Mouse (Mus musculus): Measurements from ENCODE around the gene P4hb. TPM values are rescaled to one million over a fixed set of nuclear protein-coding genes. Genes with fewer than 3 reads are reported as not detected.
A peak's percentile ranks its signal among the peaks of the same experiment; 100 is the strongest.

Gene P4hb
- total and polyA plus RNA-seq, 3 experiments: 563 to 1,152 (median 625) TPM

DNA sequence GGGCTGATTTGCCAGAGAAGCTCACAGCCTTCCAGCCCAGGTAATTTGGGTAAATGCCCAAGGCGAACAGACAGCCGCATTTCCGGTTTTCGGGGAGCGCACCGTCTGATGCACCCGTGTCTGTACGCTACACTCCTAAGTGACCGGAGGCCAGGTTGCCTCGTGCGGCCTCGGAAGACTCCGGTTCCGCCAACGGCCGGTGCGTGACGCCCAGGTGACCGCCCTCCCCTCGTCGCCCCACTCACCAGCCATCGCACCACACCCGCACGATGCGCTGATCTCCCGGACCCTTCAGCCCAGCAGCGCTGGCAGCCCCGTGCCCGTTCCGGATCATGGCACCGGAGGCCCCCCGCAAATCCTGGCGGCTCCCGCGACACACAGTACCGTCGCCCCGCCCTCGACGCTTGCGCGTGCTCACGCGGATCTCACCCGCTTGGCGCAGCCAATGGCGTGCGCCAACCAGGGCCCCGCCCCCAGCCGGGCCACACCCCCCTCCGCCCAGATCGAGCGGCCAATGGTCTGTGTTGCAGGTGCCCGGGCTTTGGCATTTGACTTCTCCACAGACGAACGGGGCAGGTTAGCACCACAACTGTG is 44.6 kb upstream of the P4hb start, which contains the start of gene Pcyt2 (continued):
- 0 out of 2 replicates have a peak, but pooled peaks have one; percentile 20 for TF ChIP-seq CHD2 (IDR thresholded peaks at IDR 0.05; ENCODE audit: low read length)
- TF ChIP-seq CHD1 (IDR thresholded peaks at IDR 0.05; ENCODE audit: low read depth, low read length): no peak
- TF ChIP-seq MXI1 (IDR thresholded peaks at IDR 0.05; ENCODE audit: low read depth, low read length): peak; percentile 80
- no peak for TF ChIP-seq GABPA (IDR thresholded peaks at IDR 0.05; ENCODE audit: low read depth, low read length)
- peak; percentile 73; the same call in 1 of the 2 replicates for TF ChIP-seq POLR2AphosphoS5 (IDR thresholded peaks at IDR 0.05; ENCODE audit: borderline replicate concordance, low read depth, low read length)

DNA sequence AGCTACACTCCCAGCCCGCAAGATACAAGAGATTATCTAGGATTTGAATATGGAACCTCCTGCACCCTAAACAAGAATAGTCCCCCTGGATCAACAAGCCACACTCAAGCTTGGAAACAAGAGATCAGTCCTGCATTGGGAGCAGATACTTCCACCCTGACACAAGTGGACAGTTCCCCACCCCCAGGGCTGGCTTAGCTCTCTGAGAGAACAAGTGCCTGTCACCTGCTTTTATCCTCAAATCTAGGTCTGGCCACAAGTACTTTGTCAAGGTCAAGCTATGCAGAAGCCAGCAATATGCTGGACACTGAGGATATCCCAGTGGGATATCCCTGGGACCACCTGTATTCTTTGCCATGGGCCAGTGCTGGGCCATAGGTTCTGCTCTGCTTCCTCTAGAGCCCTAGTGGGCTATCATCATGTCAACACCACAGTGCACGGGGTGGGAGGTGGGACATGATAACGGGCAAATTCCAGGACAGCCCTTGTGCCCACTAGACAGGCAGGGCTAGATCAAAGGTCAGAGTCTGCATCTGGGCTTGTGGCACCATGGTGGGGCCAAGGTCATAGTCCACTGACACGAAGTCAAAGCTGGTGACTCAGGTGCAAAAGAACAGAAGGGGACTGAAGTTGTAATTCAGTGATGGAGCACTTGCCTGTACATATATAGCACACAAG is 43.7 kb upstream of the P4hb start:
- H3K36me3 ChIP-seq (ENCODE audit: control insufficient read depth in 1 of 2, insufficient read depth in 2 of 2, low read length in 2 of 2): peaks cover 4 to 8% of the 10 kb centered on the region in 2 experiments
- DNase-seq (ENCODE audit: low read depth, low spot score): peak; percentile 32
- peak overlapping the region; percentile 57 for H3K27ac ChIP-seq (ENCODE audit: control insufficient read depth, low read depth, low read length)
- TF ChIP-seq SIN3A (IDR thresholded peaks at IDR 0.05; ENCODE audit: low read length) (no peak), CHD1 (IDR thresholded peaks at IDR 0.05; ENCODE audit: low read depth, low read length) (0 out of 2 replicates have a peak, but pooled peaks have one; percentile 19), MAFK (IDR thresholded peaks at IDR 0.05; ENCODE audit: borderline replicate concordance, low read depth, low read length) (no peak)
- H3K4me1 ChIP-seq (ENCODE audit: control insufficient read depth in 1 of 2, insufficient read depth in 2 of 2, low read length in 2 of 2): peaks cover 0 to 10% of the 10 kb centered on the region in 2 experiments; a peak in 3 of 4 replicates
- H3K79me2 ChIP-seq (ENCODE audit: control insufficient read depth, insufficient read depth, low read length, poor library complexity): peaks cover 23% of the 10 kb centered on the region
- H3K9ac ChIP-seq (ENCODE audit: control insufficient read depth, low read depth, low read length, poor library complexity, severe bottlenecking): peak overlapping the region; percentile 90
- peak overlapping the region; percentile 88 to 93 for H3K4me3 ChIP-seq (ENCODE audit: control insufficient read depth in 1 of 2, insufficient read depth in 1 of 2, low read depth in 2 of 2, low read length in 2 of 2)
- no peaks in the 10 kb centered on the region for H3K27me3 ChIP-seq (ENCODE audit: control insufficient read depth in 1 of 2, insufficient read depth in 2 of 2, low read length in 2 of 2)
- no peaks in the 10 kb centered on the region for H3K9me3 ChIP-seq (replicated peaks; ENCODE audit: insufficient read depth, low read length)

DNA sequence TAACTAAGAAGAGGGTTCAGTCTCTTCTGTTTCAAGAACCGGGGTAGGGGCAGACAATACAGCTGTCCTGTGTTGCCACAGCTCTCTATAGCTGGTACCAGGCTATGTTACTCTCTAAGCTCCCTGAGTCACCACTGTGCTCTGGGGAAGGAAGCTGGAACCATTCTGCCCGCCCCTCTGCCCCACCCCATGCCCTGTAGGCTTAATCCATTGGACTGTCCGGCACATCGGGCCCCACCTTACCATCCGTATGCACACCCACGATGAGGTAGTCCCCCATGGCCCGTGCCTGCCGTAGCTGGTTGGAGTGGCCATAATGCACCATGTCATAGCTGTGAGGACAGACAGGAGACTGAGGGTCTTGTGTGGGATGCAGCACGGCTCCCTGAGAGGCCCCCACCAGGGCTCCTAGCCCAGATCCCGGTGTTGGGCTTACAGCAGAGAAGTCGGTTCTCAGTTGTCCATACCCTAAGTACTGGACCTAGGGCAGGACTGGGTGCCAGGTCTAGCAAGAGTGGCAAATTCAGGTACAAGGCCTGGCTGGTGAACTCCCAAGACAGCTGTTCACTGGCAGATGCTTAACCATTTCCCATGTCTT is 42.7 kb upstream of the P4hb start:
- H3K4me1 ChIP-seq (ENCODE audit: control insufficient read depth in 1 of 2, insufficient read depth in 2 of 2, low read length in 2 of 2): peaks cover 0 to 10% of the 10 kb centered on the region in 2 experiments; a peak in 3 of 4 replicates
- H3K36me3 ChIP-seq (ENCODE audit: control insufficient read depth in 1 of 2, insufficient read depth in 2 of 2, low read length in 2 of 2): peaks cover 4 to 8% of the 10 kb centered on the region in 2 experiments
- no peaks in the 10 kb centered on the region for H3K27me3 ChIP-seq (ENCODE audit: control insufficient read depth in 1 of 2, insufficient read depth in 2 of 2, low read length in 2 of 2)
- H3K9me3 ChIP-seq (replicated peaks; ENCODE audit: insufficient read depth, low read length): no peaks in the 10 kb centered on the region
- H3K9ac ChIP-seq (ENCODE audit: control insufficient read depth, low read depth, low read length, poor library complexity, severe bottlenecking): no peak overlapping the region
- peaks cover 23% of the 10 kb centered on the region for H3K79me2 ChIP-seq (ENCODE audit: control insufficient read depth, insufficient read depth, low read length, poor library complexity)
- DNase-seq (ENCODE audit: low read depth, low spot score): no peak
- no peak for TF ChIP-seq MYC (IDR thresholded peaks at IDR 0.05; ENCODE audit: low read depth, low read length)
- no peak for TF ChIP-seq NELFE (IDR thresholded peaks at IDR 0.05; ENCODE audit: low read depth, low read length)
- no peak for TF ChIP-seq CTCF (IDR thresholded peaks at IDR 0.05 in 2 of 3, conservative IDR thresholded peaks at IDR 0.05 in 1 of 3; ENCODE audit: control insufficient read depth in 1 of 3, insufficient read depth in 1 of 3, low read depth in 2 of 3, low read length in 3 of 3, poor library complexity in 1 of 3, severe bottlenecking in 1 of 3)
- no peak for TF ChIP-seq ZKSCAN1 (IDR thresholded peaks at IDR 0.05; ENCODE audit: low read depth, low read length)
- no peak for TF ChIP-seq SIN3A (IDR thresholded peaks at IDR 0.05; ENCODE audit: low read length)
- TF ChIP-seq RCOR1 (IDR thresholded peaks at IDR 0.05; ENCODE audit: low read depth, low read length): no peak
- TF ChIP-seq CHD2 (IDR thresholded peaks at IDR 0.05; ENCODE audit: low read length): no peak
- no peak for TF ChIP-seq RAD21 (IDR thresholded peaks at IDR 0.05; ENCODE audit: low read depth, low read length)
- TF ChIP-seq MAFK (IDR thresholded peaks at IDR 0.05; ENCODE audit: borderline replicate concordance, low read depth, low read length): no peak
- no peak for TF ChIP-seq CHD1 (IDR thresholded peaks at IDR 0.05; ENCODE audit: low read depth, low read length)
- TF ChIP-seq MAX (IDR thresholded peaks at IDR 0.05; ENCODE audit: low read length): no peak
- no peak for TF ChIP-seq ELF1 (IDR thresholded peaks at IDR 0.05; ENCODE audit: low read depth, low read length)
- TF ChIP-seq MYB (IDR thresholded peaks at IDR 0.05; ENCODE audit: low read depth, low read length): no peak
- no peak for TF ChIP-seq BHLHE40 (IDR thresholded peaks at IDR 0.05; ENCODE audit: borderline replicate concordance, low read depth, low read length)
- TF ChIP-seq NRF1 (IDR thresholded peaks at IDR 0.05; ENCODE audit: insufficient read depth, low read depth, low read length, poor library complexity, severe bottlenecking): no peak
- no peak for TF ChIP-seq TCF12 (IDR thresholded peaks at IDR 0.05; ENCODE audit: low read depth, low read length)
- no peak for TF ChIP-seq GATA1 (IDR thresholded peaks at IDR 0.05; ENCODE audit: low read depth, low read length)
- no peak for TF ChIP-seq ZMIZ1 (IDR thresholded peaks at IDR 0.05; ENCODE audit: low read depth, low read length)
- TF ChIP-seq UBTF (IDR thresholded peaks at IDR 0.05; ENCODE audit: borderline replicate concordance, insufficient read depth, low read depth, low read length): no peak
- H3K4me3 ChIP-seq (ENCODE audit: control insufficient read depth in 1 of 2, insufficient read depth in 1 of 2, low read depth in 2 of 2, low read length in 2 of 2): no peak overlapping the region
- H3K27ac ChIP-seq (ENCODE audit: control insufficient read depth, low read depth, low read length): no peak overlapping the region
